Mouse (Mus musculus): ENCODE data around the gene Prpf38b. TPM values are rescaled to one million over a fixed set of nuclear protein-coding genes. Genes with fewer than 3 reads are reported as not detected.
"Not testable (repeated sequence)": the region's sequence is repeated elsewhere in the genome, so short reads cannot be mapped to it uniquely, and the experiment has no call there.

Prpf38b gene
- total and polyA plus RNA-seq, 2 experiments = 17.2 to 25.7 TPM

GRCm38 (mm10) chr3:108863091-108863490, 48.4 kb downstream of the Prpf38b start:
- no peak overlapping the region for H3K27ac ChIP-seq (replicated peaks; ENCODE audit: insufficient read depth, low read depth, low read length)
- H3K4me3 ChIP-seq (ENCODE audit: insufficient read depth, low read depth, low read length) = no peak overlapping the region
- no peaks in the 10 kb centered on the region for H3K36me3 ChIP-seq (ENCODE audit: control insufficient read depth, insufficient read depth, low read length)
- H3K9ac ChIP-seq (ENCODE audit: low read depth, low read length) = no peak overlapping the region
- no peaks in the 10 kb centered on the region for H3K79me2 ChIP-seq (ENCODE audit: control insufficient read depth, insufficient read depth, low read length)
- DNase-seq (ENCODE audit: extremely low read depth, low read depth, low spot score) = no peak
- TF ChIP-seq CTCF (IDR thresholded peaks at IDR 0.05; ENCODE audit: low read depth, low read length) (no peak), POLR2A (IDR thresholded peaks at IDR 0.05; ENCODE audit: extremely low read depth, insufficient read depth, low read length) (no peak)
- 91% methylated on average over 10 of the region's 10 CpGs for WGBS
- H3K27me3 ChIP-seq (ENCODE audit: control insufficient read depth, insufficient read depth, low read length) = no peaks in the 10 kb centered on the region
- no peaks in the 10 kb centered on the region for H3K4me1 ChIP-seq (ENCODE audit: control insufficient read depth, insufficient read depth, low read length)

- not testable (repeated sequence) for H3K4me1 ChIP-seq (ENCODE audit: control insufficient read depth, insufficient read depth, low read length); H3K4me3 ChIP-seq (ENCODE audit: insufficient read depth, low read depth, low read length); H3K9ac ChIP-seq (ENCODE audit: low read depth, low read length); H3K27ac ChIP-seq (replicated peaks; ENCODE audit: insufficient read depth, low read depth, low read length); H3K79me2 ChIP-seq (ENCODE audit: control insufficient read depth, insufficient read depth, low read length); DNase-seq (ENCODE audit: extremely low read depth, low read depth, low spot score); H3K27me3 ChIP-seq (ENCODE audit: control insufficient read depth, insufficient read depth, low read length); H3K36me3 ChIP-seq (ENCODE audit: control insufficient read depth, insufficient read depth, low read length)
- 86% methylated on average over 4 of the region's 4 CpGs for WGBS
Observed at GRCm38 (mm10) chr3:108862282-108862681, 49.2 kb downstream of the Prpf38b start.

GRCm38 (mm10) chr3:108860786-108861185, 50.7 kb downstream of the Prpf38b start:
- no peaks in the 10 kb centered on the region for H3K79me2 ChIP-seq (ENCODE audit: control insufficient read depth, insufficient read depth, low read length)
- WGBS = 76% methylated on average over 2 of the region's 2 CpGs
- TF ChIP-seq POLR2A (IDR thresholded peaks at IDR 0.05; ENCODE audit: extremely low read depth, insufficient read depth, low read length) (no peak), CTCF (IDR thresholded peaks at IDR 0.05; ENCODE audit: low read depth, low read length) (no peak)
- H3K9ac ChIP-seq (ENCODE audit: low read depth, low read length) = no peak overlapping the region
- no peak overlapping the region for H3K4me3 ChIP-seq (ENCODE audit: insufficient read depth, low read depth, low read length)
- DNase-seq (ENCODE audit: extremely low read depth, low read depth, low spot score) = no peak
- H3K27ac ChIP-seq (replicated peaks; ENCODE audit: insufficient read depth, low read depth, low read length) = no peak overlapping the region
- no peaks in the 10 kb centered on the region for H3K36me3 ChIP-seq (ENCODE audit: control insufficient read depth, insufficient read depth, low read length)
- H3K4me1 ChIP-seq (ENCODE audit: control insufficient read depth, insufficient read depth, low read length) = peaks cover under 1% of the 10 kb centered on the region; the same call in 1 of the 2 replicates
- H3K27me3 ChIP-seq (ENCODE audit: control insufficient read depth, insufficient read depth, low read length) = no peaks in the 10 kb centered on the region

- Histone ChIP-seq H3K27me3 (ENCODE audit: control insufficient read depth, insufficient read depth, low read length) (no peaks in the 10 kb centered on the region), H3K4me3 (ENCODE audit: insufficient read depth, low read depth, low read length) (no peak overlapping the region), H3K27ac (replicated peaks; ENCODE audit: insufficient read depth, low read depth, low read length) (no peak overlapping the region), H3K9ac (ENCODE audit: low read depth, low read length) (no peak overlapping the region), H3K79me2 (ENCODE audit: control insufficient read depth, insufficient read depth, low read length) (no peaks in the 10 kb centered on the region), H3K36me3 (ENCODE audit: control insufficient read depth, insufficient read depth, low read length) (no peaks in the 10 kb centered on the region), H3K4me1 (ENCODE audit: control insufficient read depth, insufficient read depth, low read length) (peaks cover 2% of the 10 kb centered on the region; the same call in 1 of the 2 replicates)
- no peak for DNase-seq (ENCODE audit: extremely low read depth, low read depth, low spot score)
- WGBS = 78% methylated on average over 7 of the region's 7 CpGs
- no peak for TF ChIP-seq CTCF (IDR thresholded peaks at IDR 0.05; ENCODE audit: low read depth, low read length)
- no peak for TF ChIP-seq POLR2A (IDR thresholded peaks at IDR 0.05; ENCODE audit: extremely low read depth, insufficient read depth, low read length)
Observed at GRCm38 (mm10) chr3:108858231-108858770, 53.2 kb downstream of the Prpf38b start.

GRCm38 (mm10) chr3:108857714-108858113, 53.8 kb downstream of the Prpf38b start:
- 89% methylated on average over 1 of the region's 1 CpGs for WGBS
- Histone ChIP-seq H3K27ac (replicated peaks; ENCODE audit: insufficient read depth, low read depth, low read length) (no peak overlapping the region), H3K36me3 (ENCODE audit: control insufficient read depth, insufficient read depth, low read length) (no peaks in the 10 kb centered on the region), H3K4me3 (ENCODE audit: insufficient read depth, low read depth, low read length) (no peak overlapping the region), H3K4me1 (ENCODE audit: control insufficient read depth, insufficient read depth, low read length) (peaks cover 2% of the 10 kb centered on the region; the same call in 1 of the 2 replicates), H3K27me3 (ENCODE audit: control insufficient read depth, insufficient read depth, low read length) (no peaks in the 10 kb centered on the region), H3K9ac (ENCODE audit: low read depth, low read length) (no peak overlapping the region), H3K79me2 (ENCODE audit: control insufficient read depth, insufficient read depth, low read length) (no peaks in the 10 kb centered on the region)
- DNase-seq (ENCODE audit: extremely low read depth, low read depth, low spot score) = no peak
- TF ChIP-seq POLR2A (IDR thresholded peaks at IDR 0.05; ENCODE audit: extremely low read depth, insufficient read depth, low read length) = no peak
- no peak for TF ChIP-seq CTCF (IDR thresholded peaks at IDR 0.05; ENCODE audit: low read depth, low read length)

- H3K27ac ChIP-seq (replicated peaks; ENCODE audit: insufficient read depth, low read depth, low read length) = no peak overlapping the region
- 52% methylated on average over 3 of the region's 3 CpGs for WGBS
- H3K4me3 ChIP-seq (ENCODE audit: insufficient read depth, low read depth, low read length) = no peak overlapping the region
- H3K9ac ChIP-seq (ENCODE audit: low read depth, low read length) = no peak overlapping the region
- H3K27me3 ChIP-seq (ENCODE audit: control insufficient read depth, insufficient read depth, low read length) = no peaks in the 10 kb centered on the region
- no peaks in the 10 kb centered on the region for H3K79me2 ChIP-seq (ENCODE audit: control insufficient read depth, insufficient read depth, low read length)
- TF ChIP-seq CTCF (IDR thresholded peaks at IDR 0.05; ENCODE audit: low read depth, low read length) = no peak
- TF ChIP-seq POLR2A (IDR thresholded peaks at IDR 0.05; ENCODE audit: extremely low read depth, insufficient read depth, low read length) = no peak
- H3K36me3 ChIP-seq (ENCODE audit: control insufficient read depth, insufficient read depth, low read length) = no peaks in the 10 kb centered on the region
- no peak for DNase-seq (ENCODE audit: extremely low read depth, low read depth, low spot score)
- H3K4me1 ChIP-seq (ENCODE audit: control insufficient read depth, insufficient read depth, low read length) = peaks cover 2% of the 10 kb centered on the region; the same call in 1 of the 2 replicates
Observed at GRCm38 (mm10) chr3:108857124-108857470, 54.4 kb downstream of the Prpf38b start.

Data from liver, adult 2 months (tissue).